Mouse (Mus musculus) v-Abl transformed pro-B cells (cell line): ENCODE measurements around the gene Nhsl2.
"Not testable (repeated sequence)": the region's sequence is repeated elsewhere in the genome, so short reads cannot be mapped to it uniquely, and the experiment has no call there.

Experiments
- in situ Hi-C, 2 experiments: fragments of 400-800 bp; cut with MboI; formaldehyde crosslinking; loops; one replicate each; pipeline ENCODE4 v1.15.1; 2025; ENCODE audit not compliant: unreplicated experiment in 2 of 2

Nhsl2 gene

DNA sequence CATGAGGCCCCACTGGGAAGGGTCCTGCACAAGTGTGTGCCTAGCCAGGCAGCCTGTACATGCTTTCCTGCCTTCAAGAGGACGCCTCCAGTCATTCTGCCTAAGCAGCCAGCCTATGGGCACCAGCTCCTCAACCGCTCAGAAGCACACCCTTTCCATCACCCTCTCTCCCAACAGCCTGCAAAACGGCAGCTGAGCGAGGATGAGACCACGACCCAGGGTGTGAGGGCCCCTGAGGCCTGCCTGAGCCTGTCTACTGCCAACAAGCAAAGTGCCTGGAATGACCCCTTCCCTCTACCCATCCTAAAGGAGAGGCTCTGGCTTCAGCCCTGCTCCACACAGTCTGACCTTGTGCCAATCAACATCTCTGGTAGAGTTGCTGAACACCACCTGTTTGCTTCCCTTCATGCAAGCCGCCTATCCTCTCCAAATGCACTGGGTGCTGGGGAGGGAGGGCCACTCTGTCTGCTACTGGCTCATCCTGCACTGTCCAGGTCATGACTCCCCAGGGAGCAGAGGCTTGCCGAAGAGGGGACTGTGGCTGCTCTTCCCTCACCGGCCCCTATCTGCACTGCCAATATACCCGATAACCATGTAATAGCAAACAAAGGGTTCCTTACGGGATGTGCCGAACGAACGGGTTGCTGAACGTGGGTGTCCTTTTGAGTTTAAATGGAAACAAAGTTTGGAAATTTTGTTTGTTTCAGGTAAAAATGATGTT, 224.6 kb downstream of the Nhsl2 start:
- in situ Hi-C loops = loop anchor here in 1 of 2 experiments (25.0 kb wide), 1 partner anchor 564 kb away; the partner anchor contains the start of gene Phka1

DNA sequence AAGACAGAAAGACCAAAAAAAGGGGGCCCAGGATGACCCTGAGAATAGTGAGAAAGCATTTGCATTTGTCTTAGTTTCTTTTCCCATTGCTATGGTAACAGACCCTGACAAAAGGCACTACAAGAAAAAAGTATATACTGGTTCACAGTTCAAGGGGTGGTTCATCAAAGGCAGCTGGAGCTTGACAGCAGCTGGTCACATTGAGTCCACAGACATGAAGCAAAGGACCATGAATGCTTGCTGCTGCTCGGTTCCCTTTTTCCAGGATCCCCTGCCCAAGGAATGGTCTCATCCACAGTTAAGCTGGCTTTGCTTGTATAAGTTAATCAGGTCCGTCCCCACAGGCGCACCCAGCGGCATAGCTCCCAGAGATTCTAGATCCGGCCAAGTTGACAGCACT, 225.2 kb downstream of the Nhsl2 start:
- in situ Hi-C loops = loop anchor here in 1 of 2 experiments (25.0 kb wide), 1 partner anchor 563 kb away; the partner anchor contains the start of gene Phka1

GRCm38 (mm10) chrX:102075158-102075557, 226.0 kb downstream of the Nhsl2 start:
- in situ Hi-C loops = loop anchor here in 1 of 2 experiments (25.0 kb wide), 1 partner anchor 1537 kb away; no protein-coding TSS in a partner anchor

DNA sequence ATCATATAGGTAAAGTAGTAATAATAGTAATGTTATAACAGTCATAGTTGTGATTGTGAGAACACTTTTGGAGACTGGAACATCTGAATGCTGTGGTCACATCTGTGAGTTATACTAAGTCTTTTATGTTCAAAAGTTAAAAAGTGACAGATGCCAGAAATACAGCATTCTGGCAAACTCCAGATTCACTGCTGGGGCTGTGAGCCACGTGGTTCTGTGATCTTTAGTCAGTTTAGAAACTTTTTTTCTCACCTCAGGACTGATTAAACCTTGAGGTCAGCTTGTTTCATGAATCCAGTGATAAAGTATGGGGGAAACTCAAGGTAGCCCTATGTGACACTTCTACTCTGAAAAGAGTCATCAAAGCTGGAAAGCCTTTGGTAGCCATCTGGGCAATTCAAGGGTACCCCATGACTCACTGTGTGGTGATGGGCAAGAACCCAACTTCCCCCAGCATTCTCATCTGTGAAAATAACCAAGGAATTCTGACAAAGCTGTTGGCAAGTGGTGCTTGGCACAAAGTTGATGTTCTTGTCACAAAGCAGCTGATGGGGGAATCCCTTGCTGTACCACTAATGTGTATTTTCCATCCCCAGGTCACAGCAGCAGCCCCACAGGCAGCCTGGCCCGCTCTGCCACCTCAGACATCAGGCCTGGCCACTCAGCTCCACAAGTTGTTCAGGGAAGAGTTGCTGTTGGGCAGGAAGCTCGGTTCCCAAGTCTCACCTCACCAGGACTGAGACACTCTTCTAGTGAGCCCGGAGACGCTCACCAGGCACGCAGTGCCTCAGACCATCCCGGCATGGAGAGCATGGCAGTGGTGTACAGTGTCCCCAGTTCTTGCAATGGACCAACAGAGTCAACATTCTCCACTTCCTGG, 227.9 kb downstream of the Nhsl2 start:
- in situ Hi-C loops = loop anchor here in 1 of 2 experiments (25.0 kb wide), 1 partner anchor 1535 kb away; no protein-coding TSS in a partner anchor

GRCm38 (mm10) chrX:102081076-102081475, 231.9 kb downstream of the Nhsl2 start:
- in situ Hi-C loops = loop anchor here (5.0 to 25.0 kb wide), 2 partner anchors 36 to 1531 kb away; partner anchors contain the start of gene Pin4 (in 2 of the 2)

DNA sequence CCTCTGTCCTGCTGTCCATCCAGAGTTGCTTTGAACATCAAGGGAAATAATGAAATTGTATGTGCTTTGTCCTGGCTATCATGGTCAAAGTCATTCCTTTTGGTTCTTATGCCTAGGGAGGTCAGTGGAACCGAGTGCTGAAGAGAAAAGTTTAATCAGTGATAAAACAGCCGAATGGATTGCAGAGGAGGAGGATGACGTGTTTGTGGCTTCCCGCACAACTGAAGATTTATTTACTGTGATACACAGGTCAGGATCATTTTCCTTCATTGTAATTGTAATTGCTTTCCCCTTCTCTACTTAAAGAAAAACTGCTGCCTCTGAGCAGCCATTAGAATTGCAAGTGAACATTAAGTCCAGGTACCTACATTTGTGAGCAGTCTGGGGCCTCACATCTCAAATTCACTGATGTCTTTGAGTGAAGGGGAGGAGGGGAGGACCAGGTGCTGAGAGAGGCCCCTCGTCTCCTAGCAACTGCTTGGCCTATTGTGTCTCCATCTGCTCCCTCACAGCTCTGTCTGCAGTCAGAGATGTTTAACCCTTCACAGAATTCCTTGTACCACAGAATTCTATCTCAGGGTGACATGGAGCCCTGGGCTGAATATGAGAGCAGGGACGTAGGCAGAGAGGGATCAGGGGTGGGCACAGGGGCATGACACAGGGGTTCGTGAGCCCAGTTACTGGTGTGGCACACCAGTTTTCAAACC, 232.5 kb downstream of the Nhsl2 start:
- in situ Hi-C loops = loop anchor here (5.0 to 25.0 kb wide), 2 partner anchors 36 to 1531 kb away; partner anchors contain the start of gene Pin4 (in 2 of the 2)

DNA sequence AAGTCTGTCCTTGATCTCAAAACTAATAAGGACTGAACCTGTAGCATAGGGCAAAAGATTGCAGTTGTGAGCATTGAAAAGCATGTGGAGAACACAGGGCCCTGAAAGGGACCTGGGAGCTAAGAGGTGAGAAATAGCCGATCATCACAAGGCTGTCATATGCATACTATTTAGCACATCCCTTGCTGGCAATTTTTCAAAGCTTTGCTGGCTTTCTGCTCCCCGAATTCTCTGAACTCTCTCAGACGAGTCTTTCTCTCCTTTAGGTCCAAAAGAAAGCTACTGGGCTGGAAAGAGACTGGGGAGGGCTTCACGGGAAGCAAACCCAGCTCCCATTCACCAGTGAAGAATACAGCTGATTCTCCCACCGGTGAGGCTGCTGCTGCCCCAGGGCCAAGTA, 233.2 kb downstream of the Nhsl2 start:
- in situ Hi-C loops = loop anchor here (5.0 to 25.0 kb wide), 2 partner anchors 35 to 1530 kb away; partner anchors contain the start of gene Pin4 (in 2 of the 2)

GRCm38 (mm10) chrX:102085798-102086443, 236.7 kb downstream of the Nhsl2 start:
- in situ Hi-C loops = loop anchor here in 1 of 2 experiments (25.0 kb wide), 1 partner anchor 1526 kb away; no protein-coding TSS in a partner anchor

GRCm38 (mm10) chrX:102090605-102091004, 241.4 kb downstream of the Nhsl2 start:
- in situ Hi-C loops = loop anchor here in 1 of 2 experiments (25.0 kb wide), 1 partner anchor 1522 kb away; no protein-coding TSS in a partner anchor

DNA sequence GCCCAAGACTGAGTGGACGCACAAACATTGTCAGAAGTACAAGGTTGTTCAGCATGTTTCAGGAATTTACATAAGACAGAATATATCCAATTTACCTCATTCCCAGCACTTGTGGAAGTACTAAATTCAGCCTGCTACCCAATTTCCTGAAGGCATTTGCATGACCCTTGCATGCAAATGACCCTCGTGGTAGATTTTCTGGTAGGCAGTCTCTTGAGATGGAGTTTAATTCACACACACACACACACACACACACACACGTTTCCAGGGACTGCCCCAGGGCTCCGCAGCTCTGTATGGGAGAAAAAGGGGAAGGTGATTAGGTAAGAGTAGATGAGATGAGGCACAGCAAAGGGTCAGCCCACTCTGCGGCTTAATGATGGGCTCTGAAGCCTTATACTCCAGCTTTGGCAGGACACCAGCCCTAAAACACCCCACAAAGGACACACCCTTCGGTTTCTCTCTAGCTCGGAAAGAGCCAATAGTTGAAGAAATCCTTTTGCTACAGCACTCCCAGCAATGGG, 245.3 kb downstream of the Nhsl2 start:
- in situ Hi-C loops = loop anchor here in 1 of 2 experiments (25.0 kb wide), 1 partner anchor 1518 kb away; no protein-coding TSS in a partner anchor

DNA sequence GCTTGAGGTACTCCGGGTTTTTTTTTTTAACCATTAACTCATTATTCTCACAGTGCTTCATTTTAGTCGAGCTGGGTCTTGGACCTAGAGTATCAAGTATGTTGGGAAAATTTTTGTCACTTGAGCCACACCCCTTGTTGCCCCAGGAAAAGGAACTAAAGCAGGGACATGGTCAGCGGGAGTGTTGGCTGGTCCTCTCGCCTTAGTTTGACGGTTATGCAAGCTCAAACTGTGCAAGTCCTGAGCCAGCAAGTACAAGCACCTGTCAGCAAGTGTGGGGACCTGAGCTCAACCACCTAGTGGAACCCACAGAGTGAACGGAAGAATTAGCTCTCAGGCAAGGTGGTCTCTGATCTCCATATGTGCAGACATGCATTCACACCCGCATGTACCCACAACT, 252.7 kb downstream of the Nhsl2 start:
- in situ Hi-C loops = no loop called here

- in situ Hi-C loops = not testable (repeated sequence)
Measured at GRCm38 (mm10) chrX:102103830-102104229, 254.6 kb downstream of the Nhsl2 start.

DNA sequence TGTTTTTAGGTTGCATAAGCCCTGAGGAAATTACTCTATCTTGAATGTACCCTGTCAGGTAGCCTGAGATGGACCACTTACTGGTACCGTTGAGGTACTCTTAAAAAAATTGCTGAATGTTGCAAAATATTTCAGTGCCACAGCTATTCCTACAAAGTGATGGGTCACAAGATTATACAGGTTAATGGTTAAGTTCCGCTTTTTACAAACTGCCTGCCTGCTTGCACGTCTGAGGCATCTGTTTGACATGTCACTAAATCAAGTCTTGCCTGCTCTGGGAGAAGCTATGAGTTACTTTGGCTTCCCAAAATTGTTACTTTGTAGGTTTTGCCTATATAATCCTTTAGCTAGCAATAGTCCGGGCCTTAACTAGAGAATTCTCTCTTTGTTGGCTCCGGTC, 260.2 kb downstream of the Nhsl2 start:
- in situ Hi-C loops = not testable (repeated sequence)

DNA sequence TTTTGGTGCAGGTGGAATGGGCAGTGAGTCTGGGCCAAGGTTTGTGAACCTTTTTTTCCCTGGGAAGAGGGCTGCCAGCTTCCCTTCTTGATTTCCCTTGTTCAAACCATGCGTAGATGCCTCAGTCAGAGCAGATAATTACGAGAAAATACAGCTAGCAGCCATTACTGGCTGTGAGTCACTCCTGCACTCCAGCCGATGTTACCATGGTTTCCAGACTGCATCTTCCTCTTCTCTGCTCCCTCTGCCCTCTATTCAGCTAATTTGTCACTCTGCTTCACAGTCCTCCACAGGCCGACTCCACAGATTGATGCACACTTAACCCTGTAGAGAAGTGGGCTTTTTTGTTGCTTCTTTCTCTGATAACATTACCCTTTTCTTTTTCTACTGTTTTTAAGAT, 266.5 kb downstream of the Nhsl2 start:
- in situ Hi-C loops = loop anchor here (5.0 to 10.0 kb wide), 2 partner anchors 33 to 51 kb away; no protein-coding TSS in a partner anchor

- in situ Hi-C loops = loop anchor here (5.0 to 10.0 kb wide), 2 partner anchors 37 to 54 kb away; no protein-coding TSS in a partner anchor
Measured at GRCm38 (mm10) chrX:102119042-102119864, 270.1 kb downstream of the Nhsl2 start, which contains the start of gene Pin4. TSS of gene Pin4 (plus strand) at chrX:102119447.

- in situ Hi-C loops = no loop called here
Measured at GRCm38 (mm10) chrX:102121321-102121720, 272.1 kb downstream of the Nhsl2 start.

DNA sequence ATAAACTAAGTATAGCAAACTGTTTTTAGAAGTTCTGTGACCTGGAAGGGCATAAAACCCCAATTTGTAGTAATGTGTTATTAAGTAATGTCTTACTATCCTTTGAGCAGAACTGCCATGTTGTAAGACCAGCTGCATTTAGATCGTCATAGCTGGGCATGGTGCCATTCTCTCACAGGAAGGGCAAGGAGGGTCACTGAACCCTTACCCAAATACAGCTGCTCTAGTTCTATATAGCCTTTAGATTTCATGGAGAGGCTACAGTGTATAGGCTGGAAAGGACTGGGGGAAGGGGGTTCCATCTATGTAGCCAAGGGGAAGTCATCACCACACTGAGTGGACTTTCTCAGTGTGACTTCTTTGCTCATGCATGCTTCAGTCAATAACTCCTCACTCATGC, 292.0 kb downstream of the Nhsl2 start:
- in situ Hi-C loops = no loop called here
